Mouse (Mus musculus): ENCODE data around the gene Rnd3.

Rnd3 gene

DNA sequence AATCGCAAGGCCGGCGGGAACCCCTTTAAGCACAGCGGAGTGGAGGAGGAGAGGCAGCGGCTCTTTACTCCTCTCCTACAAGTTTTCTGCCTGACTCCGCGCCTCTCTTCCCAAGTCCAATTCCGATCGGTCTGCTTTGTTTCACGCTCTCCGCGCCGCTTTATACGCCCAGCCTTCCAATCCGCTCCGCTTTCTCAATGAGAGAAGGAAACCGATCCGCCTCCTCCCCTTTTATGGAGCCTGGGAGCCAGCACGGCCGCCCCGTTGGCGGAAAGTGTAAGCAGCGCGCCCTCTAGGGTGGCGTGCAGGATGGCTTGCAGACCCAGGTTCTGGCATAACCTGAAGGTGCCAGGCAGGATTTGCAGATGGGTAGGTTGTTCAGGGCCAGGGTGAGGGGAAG, at the start of gene Rnd3:
Gene Rnd3 (minus strand): TSS at position 137 of the 400 bp plus-strand sequence.
- peak; percentile 91 for DNase-seq

DNA sequence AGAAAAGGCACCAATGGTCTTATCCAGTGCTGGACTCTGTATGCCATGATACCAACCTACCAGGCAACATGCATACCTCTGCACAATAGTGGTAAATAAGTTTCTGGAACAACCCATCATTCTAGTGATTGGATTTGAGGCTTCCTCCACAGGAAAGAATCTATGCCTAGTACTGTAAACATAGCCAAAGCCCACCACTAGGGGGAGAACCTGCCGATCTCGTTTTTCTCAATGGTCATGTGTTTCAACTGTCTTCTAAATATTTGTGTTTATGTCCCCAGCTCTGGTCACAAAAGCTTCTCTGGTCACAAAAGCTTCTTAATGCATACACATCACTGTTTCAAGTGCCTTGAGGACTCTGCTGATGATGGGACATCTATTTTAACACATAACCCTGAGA, 43.4 kb upstream of the Rnd3 start:
- DNase-seq = no peak

DNA sequence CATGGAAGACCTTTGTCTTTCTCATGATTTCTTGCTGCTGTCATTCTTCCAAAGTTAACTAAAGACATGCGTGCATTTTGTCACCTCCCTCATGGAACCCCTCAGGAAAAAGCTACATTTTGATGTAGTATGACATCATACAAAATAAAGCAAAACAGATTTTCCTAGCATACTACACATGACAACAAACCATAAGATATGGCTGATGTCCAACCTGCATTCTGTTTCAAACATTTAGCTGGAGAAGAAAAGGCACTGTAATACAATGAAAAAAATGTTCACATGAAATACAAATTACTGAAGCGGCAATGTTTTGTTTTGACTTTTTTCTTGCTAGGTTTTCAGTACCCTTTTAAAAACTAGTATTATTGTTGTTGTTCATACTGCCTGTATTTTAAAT, 36.9 kb upstream of the Rnd3 start:
- no peak for DNase-seq

DNA sequence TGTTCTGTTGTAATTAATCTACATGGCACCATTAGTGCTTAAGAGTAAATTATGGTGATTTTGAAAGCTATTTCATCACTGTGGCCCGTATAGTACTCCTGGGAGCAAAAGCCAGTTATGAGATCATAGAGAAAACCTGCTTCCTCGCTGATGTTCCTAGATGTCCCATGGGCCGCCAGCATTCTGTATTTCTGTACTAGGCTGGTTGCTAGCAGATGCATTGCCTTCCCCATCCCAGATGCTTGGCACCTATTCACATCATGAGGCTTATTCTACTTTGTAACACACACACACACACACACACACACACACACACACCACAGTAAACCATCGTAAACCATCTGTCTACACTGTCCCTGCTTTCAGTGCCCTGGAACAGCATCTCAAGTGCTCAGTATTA, 34.1 kb upstream of the Rnd3 start:
- DNase-seq = no peak

DNA sequence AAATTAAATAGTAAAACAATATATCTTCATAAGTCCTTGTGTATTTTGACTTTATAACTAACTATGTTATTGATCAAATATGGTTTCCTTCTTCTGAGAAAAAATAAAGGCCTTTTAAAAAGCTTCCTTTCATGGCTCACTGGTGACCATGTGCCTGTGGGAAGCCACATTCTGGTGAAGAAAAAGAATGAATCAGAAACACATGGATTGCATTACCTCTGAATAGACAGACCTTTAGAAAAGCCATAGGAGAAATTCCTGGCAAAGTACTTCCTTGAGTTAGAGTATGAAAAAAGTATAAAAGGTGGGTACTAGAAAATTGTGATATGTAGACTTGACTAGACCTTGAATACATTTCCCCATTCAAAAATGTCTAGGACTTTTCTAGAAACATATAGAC, 32.5 kb upstream of the Rnd3 start:
- no peak for DNase-seq

DNA sequence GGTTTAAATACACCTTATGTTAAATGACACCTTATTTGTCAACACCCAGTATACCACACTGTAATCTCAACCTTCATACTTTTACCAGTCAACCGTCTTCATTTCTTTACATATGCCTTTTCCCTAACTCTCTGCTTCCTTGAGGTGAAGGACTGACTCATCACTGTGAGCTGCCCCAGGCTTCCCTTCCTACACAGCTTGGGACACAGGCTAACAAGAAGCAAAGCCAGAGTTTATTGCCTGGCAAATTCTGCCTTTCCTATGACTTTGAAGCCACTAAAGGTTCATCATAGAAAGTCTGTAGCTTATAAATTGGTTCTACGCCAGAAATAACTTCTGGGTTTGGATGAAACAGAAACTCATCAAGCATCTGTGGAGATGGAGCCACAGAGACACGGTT, 30.2 kb upstream of the Rnd3 start:
- DNase-seq = no peak

DNA sequence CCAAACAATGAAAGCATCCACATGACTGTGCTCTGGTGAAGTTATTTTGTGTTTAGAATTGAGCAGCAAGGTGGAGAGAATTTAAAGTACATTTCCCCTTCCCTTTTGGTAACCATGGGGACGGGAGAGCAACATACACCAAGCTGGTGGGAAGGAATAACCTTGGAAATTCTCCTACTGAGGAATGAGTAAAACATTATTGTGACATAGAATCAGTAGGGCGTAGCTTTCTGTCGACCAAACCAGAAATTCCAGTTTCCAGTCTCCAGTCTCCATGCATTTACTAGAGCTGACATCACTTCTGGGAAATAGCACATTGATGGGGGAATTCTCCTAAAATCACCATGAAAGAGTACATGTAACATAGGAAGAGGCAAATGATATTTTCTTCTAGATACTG, 28.7 kb upstream of the Rnd3 start:
- DNase-seq = no peak

DNA sequence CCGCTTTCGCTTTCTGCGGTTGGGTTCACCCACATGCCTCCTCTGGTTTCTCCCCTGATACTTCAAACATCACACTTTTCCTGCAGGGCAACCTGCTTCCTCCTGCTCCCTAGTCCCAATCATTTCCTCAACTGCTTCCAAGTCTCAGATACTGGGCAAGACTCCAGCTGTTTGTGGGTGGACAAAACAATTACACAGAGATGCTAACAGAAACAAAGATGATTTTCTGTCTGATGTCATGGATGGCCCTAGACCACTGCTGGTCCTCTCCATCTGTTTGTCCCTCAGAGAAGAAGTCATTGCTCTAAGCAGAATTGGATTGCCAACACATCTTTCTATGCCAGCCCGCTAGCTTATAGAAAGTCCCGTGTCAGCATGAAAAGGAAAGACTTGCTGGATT, 26.4 kb upstream of the Rnd3 start:
- DNase-seq = no peak

DNA sequence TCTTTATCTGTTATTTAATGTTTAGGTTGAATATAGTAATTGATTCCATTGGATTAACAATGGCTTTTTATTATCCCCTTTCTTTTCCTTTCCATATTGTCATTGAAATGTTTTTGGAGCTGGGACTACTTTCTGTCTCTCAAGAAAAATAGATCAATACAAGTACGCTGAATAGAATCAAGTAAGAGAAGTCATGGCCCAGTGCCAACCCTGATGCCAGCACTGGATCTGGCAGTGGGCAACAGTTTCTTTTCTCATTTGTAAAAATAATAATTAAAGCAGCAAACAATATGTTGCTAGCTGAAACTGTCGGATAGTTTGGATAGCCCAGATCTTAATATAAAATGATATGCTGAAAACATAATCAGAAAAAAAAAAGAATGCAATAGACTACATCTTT, 12.2 kb upstream of the Rnd3 start:
- DNase-seq = no peak

DNA sequence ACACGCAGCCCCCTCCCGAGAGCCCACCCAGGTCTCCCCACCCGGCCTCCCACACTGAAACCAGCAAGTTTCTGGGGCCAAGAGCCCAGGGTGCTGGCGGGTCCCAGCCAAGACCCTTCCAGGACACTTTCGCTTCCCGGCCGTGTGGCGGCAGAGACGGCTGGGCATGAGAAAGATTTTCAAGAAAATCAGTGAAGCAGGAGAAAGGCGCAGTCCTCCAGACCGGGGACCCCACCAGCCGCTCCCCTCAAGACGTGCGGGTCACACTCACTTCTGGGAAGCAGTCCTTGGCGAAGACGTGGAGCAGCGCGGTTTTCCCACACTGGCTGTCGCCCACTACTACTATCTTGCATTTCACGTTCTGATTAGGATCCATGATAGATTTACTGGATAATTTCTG, 457 bp downstream of the Rnd3 start:
- peak; percentile 30 for DNase-seq

DNA sequence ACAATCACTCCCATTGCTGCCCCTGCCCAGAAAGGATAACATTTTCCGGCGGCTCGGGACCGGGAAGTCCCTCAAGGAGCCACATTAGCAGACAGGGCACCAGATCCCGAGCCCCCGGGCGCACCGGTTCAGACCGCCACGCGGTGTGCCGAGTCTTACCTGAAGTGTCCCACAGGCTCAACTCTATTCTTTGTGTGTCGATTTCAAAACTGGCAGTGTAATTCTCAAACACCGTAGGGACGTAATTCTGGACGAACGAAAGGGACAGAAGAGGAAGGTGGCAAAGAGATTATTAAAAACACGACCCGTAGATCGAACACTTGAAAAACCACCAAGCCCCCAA, 875 bp downstream of the Rnd3 start:
- no peak for DNase-seq

DNA sequence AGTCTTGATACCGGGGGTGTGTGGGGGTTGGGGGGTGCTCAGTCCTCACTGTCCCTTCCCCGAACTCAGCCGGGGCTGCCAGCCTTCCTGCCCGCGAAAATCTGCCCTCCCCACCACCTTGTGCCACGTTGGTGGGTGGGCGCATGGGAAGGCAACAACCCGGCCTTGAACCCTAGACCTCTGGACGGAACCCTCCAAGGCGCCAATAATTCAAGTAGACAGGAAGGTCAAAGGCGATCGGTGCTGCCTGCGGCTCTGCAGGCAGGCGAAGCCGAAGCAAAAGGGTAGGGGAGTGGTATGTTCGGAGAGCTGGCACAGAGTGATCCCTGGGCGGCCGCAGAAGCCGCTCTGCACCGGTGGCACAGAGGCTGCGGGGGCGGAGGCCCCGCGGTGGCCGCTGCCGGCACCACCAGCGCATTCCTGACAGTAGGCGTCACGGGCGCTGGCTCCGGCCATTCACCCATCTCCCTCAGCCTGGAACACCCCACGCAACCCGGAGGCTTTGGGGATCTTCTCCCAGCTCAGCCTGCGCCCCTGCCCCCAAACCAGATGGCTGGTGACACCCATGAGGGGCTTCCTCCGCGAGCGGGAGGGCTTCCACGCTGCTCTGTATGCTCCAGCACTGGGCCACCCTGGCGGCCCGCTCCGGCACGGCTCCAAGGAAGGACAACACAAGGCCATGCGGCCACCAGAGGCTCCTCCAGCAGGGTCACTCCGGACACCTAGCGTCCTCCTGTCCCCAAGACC, 1.4 kb downstream of the Rnd3 start:
- peak; percentile 68 for DNase-seq

DNA sequence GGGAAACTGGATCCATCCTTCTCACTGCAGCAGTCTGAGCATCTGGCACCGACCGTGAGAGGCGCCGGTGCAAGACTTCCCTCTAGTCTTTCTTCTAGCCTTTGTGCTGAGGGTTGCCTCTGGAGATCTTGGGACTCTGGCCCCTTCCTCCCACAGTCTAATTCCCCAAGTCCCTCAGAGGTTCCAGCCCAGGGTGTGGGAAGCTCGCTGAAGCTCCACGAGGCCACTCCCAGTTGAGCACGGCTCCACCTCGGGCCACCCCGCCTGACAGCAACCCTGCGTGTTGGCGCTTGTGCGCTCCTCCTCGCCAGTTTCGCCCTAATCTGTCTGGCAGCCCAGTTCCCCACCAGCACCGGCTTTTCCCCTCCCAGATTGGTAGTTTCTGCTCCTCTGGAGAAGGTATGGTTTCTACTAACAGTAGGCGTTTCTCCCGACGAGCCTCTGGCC, 2.0 kb downstream of the Rnd3 start:
- peak; percentile 75 for DNase-seq

DNA sequence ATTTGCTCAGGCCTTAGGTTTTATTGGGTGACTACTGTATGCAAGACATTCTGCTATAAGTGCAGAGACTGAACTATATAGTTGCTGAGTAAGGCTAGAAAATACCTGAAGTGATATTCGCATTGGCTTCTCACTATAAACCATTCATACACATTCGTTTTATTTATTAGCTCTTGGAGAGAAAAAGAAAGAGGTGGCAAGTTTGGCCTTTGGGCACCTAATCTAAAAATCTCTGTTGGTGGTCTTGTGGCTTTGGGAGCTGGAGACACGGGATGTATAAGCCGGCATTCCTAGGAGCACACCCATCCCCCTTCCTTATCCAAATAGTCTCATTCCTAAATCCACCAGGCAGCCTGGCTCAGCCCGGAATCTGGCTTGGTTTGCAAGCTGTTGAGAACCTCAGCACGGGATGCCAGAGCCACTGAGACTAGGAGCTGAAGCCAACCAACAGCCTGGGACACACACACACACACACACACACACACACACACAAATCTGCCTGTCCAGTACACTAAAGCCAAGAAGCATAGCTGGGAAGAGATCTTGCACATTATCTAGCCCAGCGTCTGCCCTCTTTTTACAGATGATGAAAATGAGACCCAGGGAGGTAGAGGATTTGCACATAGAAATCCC, 3.0 kb downstream of the Rnd3 start:
- peak; percentile 81 for DNase-seq

DNA sequence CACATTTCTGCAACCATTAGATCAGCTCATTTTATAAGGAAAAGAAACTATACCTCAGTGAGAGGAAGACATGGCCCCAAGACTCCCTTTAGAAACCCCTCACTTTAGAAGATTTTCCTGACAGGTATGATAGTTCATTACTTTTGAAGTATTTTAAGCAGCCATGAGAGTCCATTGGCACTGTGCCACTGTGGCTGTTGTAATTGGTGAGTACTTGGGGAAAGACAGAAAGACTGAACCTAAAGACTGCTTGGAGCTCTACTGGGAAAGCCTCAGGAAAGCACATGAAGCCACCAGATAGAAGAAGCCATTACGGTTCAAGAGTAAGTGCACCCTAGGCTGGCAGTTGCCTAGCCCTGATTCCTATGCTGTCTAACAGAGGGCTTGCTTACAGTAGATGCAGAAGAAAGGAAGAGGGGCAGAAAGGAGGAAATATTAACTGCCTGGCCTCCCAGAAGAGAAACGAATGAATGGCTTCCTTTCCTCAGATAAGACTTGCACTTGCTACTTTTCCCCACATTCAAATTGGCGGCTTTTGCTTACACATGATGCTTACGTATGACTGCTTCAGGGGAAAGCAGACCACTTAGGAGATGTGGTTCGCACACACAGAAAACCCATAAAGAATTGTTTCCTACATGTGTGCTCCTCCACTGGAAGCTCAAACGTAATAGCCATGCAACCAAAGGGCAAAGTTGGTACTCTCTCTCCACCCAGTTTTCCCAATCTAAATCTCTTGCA, 4.4 kb downstream of the Rnd3 start:
- DNase-seq = no peak

DNA sequence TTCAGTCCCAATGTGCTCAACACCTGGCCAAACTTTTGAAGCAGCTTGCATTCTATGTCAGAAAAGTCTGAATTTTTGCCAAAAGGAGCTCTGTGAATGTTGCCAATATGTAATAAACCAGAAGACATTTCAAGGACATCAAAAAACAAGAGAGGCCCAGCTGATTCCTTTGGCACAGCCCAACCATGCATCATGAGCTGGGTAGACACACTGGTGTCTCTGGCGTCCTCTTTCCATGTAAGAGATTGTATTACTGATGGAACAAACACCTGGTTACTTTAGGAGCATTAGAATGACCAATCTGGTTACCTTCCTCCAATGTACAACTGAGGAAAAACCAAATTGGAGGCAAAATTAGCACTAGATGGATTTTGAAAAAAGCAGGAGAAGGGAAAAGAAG, 6.5 kb downstream of the Rnd3 start:
- no peak for DNase-seq

DNA sequence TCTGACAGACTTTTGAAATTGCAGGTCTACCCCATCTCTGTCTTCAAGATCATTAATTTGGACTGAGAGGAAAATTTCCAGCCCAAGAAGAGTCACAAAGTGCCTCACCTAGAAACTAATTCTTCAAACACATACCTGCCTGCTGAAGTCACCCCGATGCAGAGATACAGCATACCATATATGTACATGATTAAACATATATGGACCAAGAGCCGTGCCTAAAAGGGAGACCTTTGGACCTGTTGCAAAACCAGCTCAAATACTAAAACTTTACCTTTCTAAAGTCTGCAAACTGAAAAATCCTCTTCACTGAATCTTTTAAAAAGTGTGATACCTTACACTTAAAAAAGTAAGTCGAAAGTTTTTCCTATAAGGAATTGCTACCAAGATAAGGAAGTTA, 7.6 kb downstream of the Rnd3 start:
- no peak for DNase-seq

DNA sequence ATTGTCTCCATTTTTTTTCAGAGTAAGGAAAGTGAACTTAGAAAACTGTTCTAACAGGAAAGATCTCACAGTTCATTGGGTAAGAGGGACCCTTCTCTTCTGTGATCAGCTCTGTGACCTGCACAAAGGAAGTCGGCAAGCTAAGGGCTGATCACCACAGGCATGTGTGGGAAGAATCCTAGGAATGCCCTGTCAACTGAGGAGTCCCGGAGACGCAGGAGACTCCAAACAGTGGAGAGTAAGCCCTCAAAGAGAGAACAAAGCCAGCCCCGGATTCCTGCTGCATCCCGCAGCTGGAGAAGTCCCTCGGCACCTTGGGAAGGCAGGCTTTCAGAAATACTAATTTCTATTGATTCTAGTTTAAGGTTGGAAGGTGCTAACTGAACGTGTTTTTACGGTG, 8.4 kb downstream of the Rnd3 start:
- no peak for DNase-seq

DNA sequence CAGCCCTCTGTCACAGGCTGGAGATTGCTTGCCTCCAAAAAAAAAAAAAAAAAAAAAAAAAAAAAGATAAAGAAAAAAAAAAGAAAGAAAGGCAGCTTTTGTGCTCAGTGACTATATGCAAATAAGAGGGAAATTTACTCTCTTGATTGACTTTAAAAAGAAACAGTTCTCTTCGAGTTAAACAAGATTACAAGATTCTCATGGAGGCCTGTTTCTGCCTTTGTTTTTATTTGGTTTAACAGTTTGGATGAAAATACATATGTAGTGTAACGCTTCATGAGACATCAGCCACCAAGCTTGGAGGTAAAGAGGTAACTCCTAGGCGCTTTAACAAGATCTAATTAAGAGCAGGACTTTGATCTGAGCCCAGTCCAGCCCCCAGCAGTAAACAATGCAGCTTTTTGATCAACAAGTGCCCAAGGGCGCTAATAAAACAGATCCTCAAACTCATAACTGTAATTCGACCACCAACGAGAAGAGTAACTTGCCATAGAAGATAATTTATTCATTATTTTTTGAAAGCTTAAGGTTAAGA, 8.9 kb downstream of the Rnd3 start:
- DNase-seq = no peak

DNA sequence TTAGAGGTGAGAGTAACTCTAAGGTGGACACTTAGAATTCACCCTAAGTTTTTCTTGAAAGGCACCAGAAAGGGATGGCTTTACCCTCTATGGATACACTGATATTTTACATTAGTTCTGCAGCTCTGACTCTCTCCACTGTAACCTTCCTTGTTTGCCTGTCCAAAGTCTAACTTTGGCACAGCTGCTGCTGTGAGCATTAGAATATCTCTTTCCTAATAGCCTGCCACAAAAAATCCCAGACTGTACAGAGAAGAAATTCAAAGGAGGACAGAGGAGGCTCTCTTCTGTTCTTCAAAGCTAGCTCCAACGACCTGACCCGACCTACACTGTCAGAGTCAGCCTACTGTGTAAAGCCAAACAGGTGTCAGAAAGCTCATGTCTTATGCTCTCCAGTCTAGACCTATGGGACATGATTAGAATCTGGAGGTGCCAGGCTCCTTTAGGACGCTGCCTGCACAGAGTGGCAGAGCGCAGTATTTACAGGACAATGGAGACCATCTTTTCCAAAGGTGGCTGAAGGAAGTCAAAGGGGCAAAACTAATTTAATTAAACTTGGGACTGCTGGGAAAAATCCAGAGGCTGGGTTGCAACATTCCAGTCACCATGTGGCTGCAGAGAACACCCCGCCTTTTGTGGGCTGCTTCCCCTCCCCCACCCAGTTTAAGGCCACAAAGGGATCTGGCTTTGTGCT, 9.5 kb downstream of the Rnd3 start:
- no peak for DNase-seq

DNA sequence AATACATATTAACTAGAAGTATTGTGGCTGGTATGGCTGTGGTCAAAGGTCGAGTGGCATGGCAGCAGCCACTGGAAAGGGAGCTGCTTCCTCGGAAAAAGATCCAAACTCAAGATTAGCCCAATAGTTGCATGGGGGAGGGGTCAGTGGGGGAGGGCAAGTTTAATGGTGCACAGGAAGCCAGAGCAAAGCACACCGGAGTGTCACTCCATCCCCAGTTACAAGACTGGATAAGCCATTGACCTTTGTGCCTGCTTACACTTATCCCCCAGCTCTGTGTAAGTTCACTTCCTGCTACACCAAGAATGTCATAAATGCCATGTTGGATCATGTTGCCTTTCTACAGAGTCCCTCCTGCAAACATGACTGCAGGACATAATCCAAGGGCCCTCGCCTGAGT, 11.2 kb downstream of the Rnd3 start:
- DNase-seq = no peak

DNA sequence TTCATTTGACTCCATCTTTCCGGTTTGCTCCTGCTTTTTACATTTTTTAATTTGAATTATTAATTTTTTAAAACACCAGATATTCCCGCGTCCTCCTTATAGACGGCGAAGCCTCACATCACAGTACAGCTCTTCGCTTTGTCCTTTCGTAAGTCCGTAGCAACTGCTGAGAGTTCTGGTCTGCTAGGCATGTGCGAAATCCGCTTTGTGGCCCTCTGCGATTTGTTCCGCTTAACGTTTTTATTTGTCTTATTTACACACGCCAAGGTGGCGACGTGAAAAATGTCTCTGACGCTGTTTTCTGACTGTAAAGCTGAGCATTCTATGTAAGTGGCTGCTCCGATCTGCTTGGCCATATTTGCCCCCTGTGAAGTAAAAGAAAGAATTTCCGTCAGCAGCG, 16.7 kb downstream of the Rnd3 start:
- DNase-seq = no peak

DNA sequence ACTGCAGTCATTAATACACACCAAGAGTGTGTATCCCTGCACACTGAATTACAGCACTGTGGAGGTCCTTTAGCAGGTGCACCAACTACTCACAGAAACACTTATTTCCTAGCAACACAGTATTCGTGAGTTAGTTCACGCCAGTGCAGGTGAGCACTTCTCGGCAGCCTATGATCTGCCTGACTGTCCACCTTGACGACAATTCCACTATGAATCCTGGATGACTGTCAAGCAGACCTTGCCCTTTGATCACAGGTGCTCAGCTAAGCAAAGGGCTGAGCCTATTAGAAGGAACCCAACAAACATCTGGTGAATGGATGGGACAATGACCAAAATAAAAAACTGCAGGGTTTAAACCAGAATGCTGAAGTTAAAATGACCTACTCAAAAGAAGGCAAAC, 20.8 kb downstream of the Rnd3 start:
- DNase-seq = no peak

Data from cerebellum, adult 9-11 months (tissue).